Mouse (Mus musculus) olfactory bulb, adult 2 months (tissue): ENCODE data around the gene Gipc2. TPM values are rescaled to one million over a fixed set of nuclear protein-coding genes. Genes with fewer than 3 reads are reported as not detected.

Experiments
- H3K27ac ChIP-seq: fragments of 200-500 bp; 2 replicates; pipeline ENCODE4 v1.5.1; 2012; ENCODE audit warnings: low read depth, low read length; ENCODE audit not compliant: insufficient read depth
- H3K4me1 ChIP-seq: fragments of 200-500 bp; 2 replicates; pipeline ENCODE4 v1.6.1; 2012; ENCODE audit warnings: low read length; ENCODE audit not compliant: control insufficient read depth, insufficient read depth
- H3K4me3 ChIP-seq: fragments of 200-500 bp; 2 replicates; pipeline ENCODE4 v1.5.1; 2012; ENCODE audit warnings: mild to moderate bottlenecking, low read depth, low read length, moderate library complexity; ENCODE audit not compliant: insufficient read depth
- CTCF ChIP-seq: fragments of 200-500 bp; IDR thresholded peaks from 2 replicates; pipeline ENCODE4 v1.5.1; 2012; ENCODE audit warnings: low read depth, mild to moderate bottlenecking, low read length, moderate library complexity; ENCODE audit not compliant: insufficient read depth
- POLR2A ChIP-seq: fragments of 200-500 bp; IDR thresholded peaks from 2 replicates; pipeline ENCODE4 v1.6.1; 2012; ENCODE audit warnings: mild to moderate bottlenecking, low read depth, low read length, moderate library complexity; ENCODE audit not compliant: insufficient read depth
- WGBS: fragments of 180-500 bp; shearing (Covaris S2); methylation state at CpG from one replicate; pipeline ENCODE4 v1.1.7; 2018; 5-methylcytosine and 5-hydroxymethylcytosine counted together
- polyA plus RNA-seq: library from polyadenylated mRNA; stranded (reverse); fragments of >200 nt; gene quantifications from 2 replicates; pipeline ENCODE4 v1.2.4, GENCODE M21; 2012; ENCODE audit warnings: low replicate concordance; ENCODE audit not compliant: missing spikeins, insufficient read depth, insufficient read length

The Gipc2 gene
- polyA plus RNA-seq, 1 experiment = not detected

DNA sequence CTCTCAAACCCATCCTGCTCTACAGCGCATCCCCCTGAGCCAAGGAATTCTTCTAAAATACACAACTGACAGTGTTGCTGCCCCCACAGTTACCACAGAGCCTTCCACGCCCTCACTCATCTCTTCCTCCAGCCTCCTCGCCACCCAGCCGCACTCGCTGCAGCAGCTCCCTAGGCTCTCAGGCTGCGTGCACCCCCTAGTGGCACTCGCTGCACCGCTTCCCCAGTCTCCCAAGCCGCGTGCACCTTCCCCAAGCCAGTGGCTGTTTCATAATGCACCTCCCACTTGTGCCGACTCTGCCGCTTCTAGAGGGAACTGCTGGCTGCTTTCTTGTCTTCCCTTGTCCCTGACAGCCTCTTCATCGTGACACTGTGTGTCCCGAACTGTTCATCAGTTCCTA is 60.7 kb downstream of the Gipc2 start:
- H3K4me1 ChIP-seq = peaks cover 19% of the 10 kb centered on the region
- no peak for TF ChIP-seq POLR2A
- peak; percentile 82 for TF ChIP-seq CTCF
- 3% methylated on average over 14 of the region's 14 CpGs for WGBS
- H3K4me3 ChIP-seq = no peak overlapping the region
- 0 out of 2 replicates have a peak overlapping the region, but pooled peaks have one; percentile 16 for H3K27ac ChIP-seq

DNA sequence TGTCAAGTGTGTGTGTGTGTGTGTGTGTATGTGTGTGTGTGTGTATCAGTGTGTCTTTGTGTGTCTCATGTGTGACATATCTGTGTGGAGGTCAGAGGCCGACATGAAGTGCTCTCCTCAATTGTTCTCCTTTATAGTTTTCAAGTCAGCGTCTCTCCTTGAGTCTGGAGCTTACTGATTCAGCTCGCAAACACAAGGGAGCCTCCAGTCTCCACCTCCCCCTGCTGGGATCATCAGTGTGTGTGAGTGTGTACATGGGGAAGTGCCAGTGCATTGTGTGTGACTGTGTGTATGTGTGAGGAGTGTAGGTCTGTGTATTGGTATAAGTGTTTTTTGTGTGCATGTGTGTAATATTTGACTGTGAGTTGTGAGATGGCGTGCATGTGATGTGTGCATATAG is 62.6 kb downstream of the Gipc2 start:
- Histone ChIP-seq H3K4me1 (peaks cover 23% of the 10 kb centered on the region), H3K27ac (no peak overlapping the region), H3K4me3 (no peak overlapping the region)
- WGBS = 91% methylated on average over 4 of the region's 4 CpGs
- no peak for TF ChIP-seq POLR2A
- TF ChIP-seq CTCF = no peak

DNA sequence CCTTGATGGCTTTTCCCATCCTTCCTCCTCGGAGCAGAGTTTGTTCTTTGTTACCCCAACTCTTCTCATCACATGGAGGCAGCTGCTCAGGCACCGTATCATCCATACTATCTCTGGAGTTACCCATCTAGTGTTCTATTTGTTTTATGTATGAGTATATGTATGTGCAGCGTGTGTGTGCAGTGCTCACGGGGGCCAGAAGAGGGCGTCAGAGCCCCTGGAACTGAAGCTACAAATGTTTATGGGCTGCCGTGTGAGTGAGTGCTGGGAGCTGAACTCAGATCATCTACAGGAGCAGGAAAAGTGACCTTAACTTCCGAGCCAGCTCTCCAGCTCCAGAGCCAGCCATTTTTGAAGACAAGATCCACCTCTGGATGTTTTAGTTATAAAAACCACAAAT is 64.6 kb downstream of the Gipc2 start:
- 95% methylated on average over 7 of the region's 7 CpGs for WGBS
- Histone ChIP-seq H3K27ac (no peak overlapping the region), H3K4me1 (peaks cover 17% of the 10 kb centered on the region), H3K4me3 (no peak overlapping the region)
- TF ChIP-seq CTCF = no peak
- TF ChIP-seq POLR2A = no peak

DNA sequence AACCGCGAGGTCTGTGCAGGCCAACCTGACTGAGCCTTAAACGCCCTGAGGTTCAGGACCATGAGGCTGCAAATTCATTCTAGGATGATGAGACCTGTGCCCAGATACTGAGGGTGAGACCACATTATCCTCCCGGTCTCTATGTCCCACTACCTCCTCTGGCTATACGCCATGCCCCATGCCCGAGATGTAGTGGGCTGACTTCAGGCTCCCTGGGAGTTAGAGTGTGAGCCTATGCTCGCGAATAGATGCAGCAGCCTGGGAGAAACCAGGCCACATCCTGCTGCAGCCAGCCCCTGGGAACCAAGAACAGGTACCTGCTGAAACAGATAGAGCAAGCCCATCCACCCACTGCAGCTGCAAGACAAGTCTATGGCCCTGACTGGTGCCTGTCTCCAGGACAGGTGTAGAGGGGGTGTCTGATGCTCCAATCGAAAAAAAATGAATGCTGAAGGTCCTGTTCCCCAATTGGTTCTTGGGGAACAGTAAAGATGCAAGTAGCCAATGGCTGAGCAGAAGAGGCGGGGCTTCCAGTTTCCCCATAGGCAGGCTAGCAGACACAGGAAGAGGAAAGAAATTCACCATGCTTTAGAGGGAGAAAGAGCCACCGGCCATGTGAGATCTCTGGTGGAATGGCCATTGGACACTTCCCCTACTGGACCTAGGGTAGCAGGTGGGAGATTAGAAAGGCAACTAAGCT is 65.8 kb downstream of the Gipc2 start:
- no peak overlapping the region for H3K27ac ChIP-seq
- no peak overlapping the region for H3K4me3 ChIP-seq
- TF ChIP-seq POLR2A (no peak), CTCF (no peak)
- 57% methylated on average over 11 of the region's 11 CpGs for WGBS
- peaks cover 7% of the 10 kb centered on the region for H3K4me1 ChIP-seq

DNA sequence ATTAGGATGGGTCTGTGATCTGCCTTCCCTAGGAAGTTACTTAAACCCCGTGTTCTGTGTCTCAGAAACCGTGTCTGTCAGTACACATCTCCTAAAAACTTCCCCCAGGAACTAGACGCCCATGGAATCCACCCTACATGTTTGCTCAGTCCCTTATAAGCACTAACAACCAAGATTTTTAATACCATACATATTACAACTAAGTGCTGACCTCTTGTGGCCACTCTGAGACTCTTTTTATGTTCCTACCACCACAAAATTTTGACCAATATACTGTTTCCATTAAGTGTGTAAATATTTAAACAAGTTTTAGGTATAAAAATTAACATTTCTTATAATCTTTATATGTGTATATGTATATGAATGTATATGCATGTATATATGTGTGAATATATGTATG is 71.0 kb downstream of the Gipc2 start:
- Histone ChIP-seq H3K4me1 (0 out of 2 replicates have a peak, but pooled peaks cover 2% of the 10 kb centered on the region), H3K27ac (no peak overlapping the region), H3K4me3 (no peak overlapping the region)
- TF ChIP-seq POLR2A (no peak), CTCF (no peak)
- WGBS = 7% methylated on average over 3 of the region's 3 CpGs

DNA sequence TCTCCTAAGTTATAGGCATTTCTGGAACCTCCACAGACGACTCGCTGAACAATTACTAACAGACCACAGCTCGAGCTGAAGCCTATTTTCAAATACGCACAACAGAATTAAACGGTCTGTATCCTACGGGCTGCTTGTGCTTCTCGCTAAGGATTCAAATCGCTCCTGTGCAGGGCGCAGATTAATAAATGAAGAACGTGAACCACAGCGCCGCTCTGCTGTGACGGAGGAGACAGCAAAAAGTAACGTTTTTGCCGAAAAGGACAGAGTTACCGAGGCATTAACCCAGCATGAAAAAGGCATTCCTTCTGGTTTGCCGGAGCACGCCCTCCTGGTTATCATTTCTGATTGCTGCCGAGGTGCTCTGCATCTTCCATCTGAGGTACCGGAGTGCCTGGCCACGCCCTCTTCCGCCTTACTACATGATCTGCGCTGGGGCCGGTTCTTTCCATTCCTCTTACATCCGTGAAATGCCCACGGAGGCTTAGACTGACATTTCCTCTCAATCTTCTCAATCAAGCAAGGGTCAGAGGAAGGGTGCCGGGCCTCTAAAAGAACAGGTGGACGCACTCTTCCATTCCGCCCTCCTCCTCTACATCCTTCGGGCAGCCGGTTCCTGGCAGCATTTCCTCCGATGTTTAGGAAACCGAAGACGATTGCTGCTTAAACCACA is 73.5 kb downstream of the Gipc2 start:
- Histone ChIP-seq H3K27ac (no peak overlapping the region), H3K4me1 (no peaks in the 10 kb centered on the region), H3K4me3 (peak overlapping the region; percentile 44)
- WGBS = 38% methylated on average over 34 of the region's 34 CpGs
- no peak for TF ChIP-seq POLR2A
- TF ChIP-seq CTCF = no peak

DNA sequence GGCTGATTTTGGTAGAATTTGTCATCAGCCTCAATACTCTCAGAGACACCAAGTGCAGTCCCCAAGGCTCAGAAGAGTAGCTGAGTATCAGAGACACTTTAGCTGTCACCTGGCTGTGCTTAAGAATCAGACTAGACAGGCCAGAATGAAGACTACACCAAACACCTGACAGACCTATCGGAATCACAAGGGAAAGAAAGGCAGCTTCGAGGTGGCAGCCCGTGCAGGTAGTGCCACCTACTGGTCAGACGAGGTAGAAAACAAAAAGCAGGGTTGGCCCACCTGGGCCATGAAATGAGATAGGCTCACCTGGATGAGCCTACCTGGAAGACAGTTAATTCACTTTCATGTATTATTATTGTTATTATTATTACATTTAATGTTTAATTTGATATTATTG is 76.9 kb downstream of the Gipc2 start:
- H3K4me3 ChIP-seq = no peak overlapping the region
- H3K27ac ChIP-seq = no peak overlapping the region
- 4% methylated on average over 4 of the region's 4 CpGs for WGBS
- H3K4me1 ChIP-seq = no peaks in the 10 kb centered on the region
- TF ChIP-seq CTCF (peak; percentile 57), POLR2A (no peak)

DNA sequence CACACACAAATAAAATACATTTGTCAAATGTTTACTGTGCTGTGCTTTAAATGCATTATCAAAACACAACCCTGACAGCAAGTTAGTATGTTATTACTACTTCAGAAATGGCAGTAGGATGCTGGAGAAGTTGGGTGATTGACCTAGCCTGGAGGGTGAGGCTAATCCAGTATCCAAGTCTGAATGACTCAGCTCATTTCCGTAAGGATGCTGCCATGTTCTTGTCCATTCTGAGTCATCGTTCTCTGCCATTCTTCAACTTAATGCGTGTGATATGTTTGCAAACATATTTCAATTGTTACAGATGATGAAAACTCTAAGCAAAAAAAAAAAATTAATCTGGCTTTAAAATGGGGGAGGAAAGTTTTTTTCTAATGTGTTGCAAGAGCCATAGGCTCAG is 84.6 kb downstream of the Gipc2 start:
- no peak for TF ChIP-seq POLR2A
- TF ChIP-seq CTCF = no peak
- Histone ChIP-seq H3K27ac (no peak overlapping the region), H3K4me1 (no peaks in the 10 kb centered on the region), H3K4me3 (no peak overlapping the region)
- 87% methylated on average over 3 of the region's 3 CpGs for WGBS

DNA sequence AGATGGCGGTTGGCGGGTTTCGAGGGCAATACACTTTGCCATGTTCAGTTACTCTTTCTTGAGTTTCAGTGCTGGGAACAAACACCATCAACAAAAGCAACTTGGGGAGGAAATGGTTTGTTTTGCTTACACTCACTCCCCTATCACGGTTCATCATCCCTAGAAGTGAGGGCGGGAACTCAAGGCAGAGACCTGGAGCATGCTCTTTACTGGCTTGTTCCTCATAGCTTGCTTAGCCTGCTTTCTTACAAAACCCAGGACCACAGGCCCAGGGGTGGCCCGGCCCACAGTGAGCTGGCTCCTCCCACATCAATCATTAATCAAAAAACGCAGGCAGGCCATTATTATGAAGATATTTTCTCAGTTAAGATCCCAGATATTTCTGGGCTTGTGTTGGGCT is 89.9 kb downstream of the Gipc2 start:
- no peak overlapping the region for H3K4me3 ChIP-seq
- TF ChIP-seq CTCF (no peak), POLR2A (no peak)
- H3K4me1 ChIP-seq = no peaks in the 10 kb centered on the region
- no peak overlapping the region for H3K27ac ChIP-seq
- WGBS = 88% methylated on average over 7 of the region's 7 CpGs

DNA sequence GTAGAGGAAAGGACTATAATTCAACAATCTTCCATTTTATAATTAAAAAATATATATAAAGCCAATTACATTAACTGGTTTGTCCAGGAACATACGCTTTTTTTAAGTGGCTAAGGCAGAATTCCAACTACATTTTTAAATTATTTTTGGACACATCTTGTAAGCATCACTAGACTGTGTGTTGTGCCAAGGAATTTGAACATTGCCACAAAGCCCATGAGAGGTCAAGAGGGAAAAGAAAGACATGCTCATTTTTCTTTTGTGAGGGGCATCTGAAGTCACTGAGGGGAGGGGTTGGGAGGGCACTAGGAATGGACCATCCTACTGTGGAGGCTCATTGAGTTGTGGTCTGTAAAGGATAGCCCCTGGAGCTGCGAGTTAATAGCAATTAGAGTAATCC is 97.0 kb downstream of the Gipc2 start:
- TF ChIP-seq POLR2A (no peak), CTCF (no peak)
- no peak overlapping the region for H3K4me3 ChIP-seq
- WGBS = 76% methylated on average over 2 of the region's 2 CpGs
- H3K4me1 ChIP-seq = peaks cover 3% of the 10 kb centered on the region; the same call in 1 of the 2 replicates
- no peak overlapping the region for H3K27ac ChIP-seq
